Mouse (Mus musculus): ENCODE data around the gene Gm44805.
"Not testable (repeated sequence)": the region's sequence is repeated elsewhere in the genome, so short reads cannot be mapped to it uniquely, and the experiment has no call there.

Gene Gm44805

DNA sequence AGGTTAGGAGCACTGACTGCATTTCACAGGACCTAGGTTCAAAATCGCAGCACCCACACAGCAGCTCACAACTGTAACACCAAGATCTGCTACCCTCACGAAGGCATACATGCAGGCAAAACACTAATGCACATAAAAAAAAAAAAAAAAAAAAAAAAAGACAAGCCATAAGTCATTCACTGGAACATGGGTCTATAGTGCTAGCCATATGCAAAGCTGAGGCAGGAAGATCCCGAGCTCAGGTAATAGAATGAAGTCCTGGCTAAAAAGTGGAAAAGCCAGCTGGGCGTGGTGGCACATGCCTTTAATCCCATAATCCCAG, 18.6 kb upstream of the Gm44805 start:
- in situ Hi-C loops (cut with MboI, MseI), result no loop called here

DNA sequence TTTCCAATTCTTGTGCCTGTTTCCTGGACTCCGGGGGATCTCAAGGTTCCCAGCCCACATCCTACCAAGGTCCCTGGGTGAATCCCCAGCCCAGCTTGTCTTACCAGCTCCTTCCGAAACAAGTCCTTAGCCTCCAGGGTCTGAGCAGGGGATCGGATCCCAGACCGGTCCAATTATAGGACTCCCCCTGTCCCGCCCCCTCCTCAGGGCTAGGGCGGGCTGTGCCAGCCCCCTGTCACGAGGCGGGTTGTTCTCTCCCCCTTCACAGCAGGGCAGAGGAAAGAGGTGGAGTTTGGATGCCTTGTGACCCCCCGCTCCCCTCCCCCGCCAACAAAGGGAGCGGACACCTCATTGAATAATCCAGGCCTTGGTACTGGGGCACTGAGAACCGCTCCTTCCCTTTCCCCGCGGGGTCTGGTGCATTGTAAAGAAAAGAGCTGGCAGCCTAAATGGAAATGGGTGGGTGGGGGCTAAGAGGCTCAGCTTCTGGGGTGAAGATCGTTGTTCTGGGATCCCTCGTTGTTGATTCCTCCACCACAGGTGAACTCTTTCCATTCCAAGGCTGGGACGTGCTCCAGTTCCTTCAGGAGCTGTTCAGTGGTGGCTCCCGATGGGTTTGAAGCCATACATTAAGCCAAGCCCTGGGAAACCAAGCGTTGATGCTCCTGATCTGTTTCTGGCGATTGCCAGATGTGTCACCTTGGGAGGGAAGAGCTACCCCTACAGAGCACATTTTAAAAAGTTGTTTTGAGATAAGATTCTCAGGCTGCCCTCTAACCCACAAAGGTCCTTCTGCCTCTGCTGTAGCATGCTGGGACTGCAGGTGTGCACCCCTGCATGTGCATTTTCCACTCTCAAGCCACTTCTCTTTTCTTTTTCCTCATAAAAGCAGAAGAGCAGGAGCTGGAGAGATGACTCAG, 17.9 kb upstream of the Gm44805 start, which contains the start of gene Apoe:
Gene Apoe, minus strand, starts transcription at position 282 of the 920 bp plus-strand sequence.
- in situ Hi-C loops (cut with MboI, MseI), result no loop called here

DNA sequence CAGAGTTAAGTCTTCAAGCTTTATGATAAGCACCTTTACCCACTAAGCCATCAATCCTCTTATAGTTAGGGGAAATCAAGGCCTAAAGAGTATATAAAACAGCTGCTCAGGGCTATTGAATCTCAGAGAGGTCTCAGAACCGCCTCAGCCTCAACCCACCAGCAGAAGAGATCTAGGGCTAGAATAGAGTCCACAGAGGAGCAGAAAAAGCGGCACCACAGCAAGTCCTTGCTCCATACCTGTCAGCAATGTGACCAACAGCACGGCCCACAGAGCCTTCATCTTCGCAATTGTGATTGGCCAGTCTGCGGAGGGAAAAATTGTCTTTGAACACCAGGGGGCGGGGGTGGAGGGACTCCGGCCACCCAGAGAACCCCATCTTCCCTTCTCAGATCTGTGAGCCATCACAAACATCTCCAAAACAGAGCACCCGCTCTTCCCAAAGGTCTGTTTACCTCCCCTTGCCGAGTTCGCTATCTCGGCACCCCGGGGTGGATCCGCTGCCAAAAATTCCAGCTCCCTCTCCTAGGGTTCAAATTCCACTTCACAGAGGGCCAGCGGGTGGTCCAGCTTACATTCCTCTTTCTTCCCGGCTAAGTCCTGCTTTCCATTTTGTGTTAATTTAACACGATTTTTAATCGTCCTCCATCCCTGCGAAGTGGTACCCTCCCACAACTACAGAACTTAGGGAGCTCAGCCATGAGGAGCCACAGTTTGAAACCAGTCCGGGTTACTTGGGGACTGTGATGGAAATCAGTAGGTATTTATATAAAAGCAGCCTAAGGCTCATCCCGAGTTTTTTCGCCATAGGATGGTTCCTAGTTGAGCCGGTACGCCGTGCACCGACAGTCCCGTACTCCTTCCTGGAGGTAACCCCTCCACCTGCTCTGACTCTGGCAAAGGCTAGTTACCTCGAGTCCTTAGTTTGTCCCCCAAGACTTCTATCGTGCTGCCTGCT, 17.0 kb upstream of the Gm44805 start:
- in situ Hi-C loops (cut with MboI, MseI), result no loop called here

DNA sequence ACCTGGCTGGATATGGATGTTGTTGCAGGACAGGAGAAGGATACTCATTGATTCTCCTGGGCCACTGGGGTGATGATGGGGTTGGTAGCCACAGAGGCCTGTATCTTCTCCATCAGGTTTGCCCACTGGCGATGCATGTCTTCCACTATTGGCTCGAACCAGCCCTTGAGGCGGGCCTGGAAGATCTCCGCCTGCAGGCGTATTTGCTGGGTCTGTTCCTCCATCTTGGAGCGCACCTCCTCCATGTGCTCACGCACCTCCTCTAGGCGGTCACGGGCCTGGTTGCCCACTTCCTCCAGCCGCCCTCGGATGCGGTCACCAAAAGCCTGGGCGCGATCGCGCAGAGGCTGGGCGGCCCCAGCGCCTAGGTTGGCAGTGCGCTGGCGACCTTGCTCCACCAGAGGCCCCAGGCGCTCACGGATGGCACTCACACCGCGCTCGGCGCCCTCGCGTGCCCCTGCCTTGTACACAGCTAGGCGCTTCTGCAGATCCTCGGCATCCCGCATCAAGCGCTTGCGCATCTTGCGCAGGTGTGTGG, 15.2 kb upstream of the Gm44805 start:
- in situ Hi-C loops (cut with MboI, MseI), result no loop called here

DNA sequence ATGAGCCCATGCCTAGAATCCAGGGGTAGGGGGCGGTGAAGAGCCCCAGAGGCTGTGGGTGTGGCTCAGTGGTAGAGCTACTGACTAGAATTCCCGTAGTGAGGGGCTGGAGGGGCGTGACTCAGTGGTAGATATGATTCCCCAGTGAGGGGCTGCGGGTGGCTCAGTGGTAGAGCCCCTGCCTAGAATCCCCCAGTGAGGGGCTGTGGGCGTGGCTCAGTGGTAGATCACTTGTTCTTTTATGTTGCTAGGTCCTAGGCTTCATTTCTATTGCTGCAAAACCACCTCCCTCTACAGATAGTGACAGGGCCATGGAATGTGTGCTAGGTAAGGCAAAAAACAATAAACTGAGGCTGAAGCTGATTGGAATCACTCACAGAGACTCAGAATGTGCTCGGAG, 14.7 kb upstream of the Gm44805 start:
- in situ Hi-C loops (cut with MboI, MseI), result no loop called here

DNA sequence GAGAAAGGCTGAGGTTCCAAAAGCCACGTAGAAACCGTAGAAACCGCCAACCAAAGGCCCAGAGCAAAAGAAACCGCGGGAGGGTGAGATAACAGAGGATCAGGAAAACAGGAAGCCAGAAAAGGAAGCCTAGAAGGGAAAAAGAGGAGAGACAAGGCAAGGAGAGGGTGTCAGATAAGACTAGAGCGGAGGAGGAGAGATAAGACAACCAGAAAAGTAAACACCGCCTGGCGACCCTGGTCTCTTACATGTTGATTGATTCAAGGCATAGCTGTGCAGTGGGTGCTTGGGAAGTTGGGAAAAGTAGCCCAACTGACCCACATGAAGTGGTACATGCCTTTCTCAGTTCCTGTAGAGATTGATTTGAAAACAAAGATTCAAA, 14.0 kb upstream of the Gm44805 start:
- in situ Hi-C loops (cut with MboI, MseI), result no loop called here

DNA sequence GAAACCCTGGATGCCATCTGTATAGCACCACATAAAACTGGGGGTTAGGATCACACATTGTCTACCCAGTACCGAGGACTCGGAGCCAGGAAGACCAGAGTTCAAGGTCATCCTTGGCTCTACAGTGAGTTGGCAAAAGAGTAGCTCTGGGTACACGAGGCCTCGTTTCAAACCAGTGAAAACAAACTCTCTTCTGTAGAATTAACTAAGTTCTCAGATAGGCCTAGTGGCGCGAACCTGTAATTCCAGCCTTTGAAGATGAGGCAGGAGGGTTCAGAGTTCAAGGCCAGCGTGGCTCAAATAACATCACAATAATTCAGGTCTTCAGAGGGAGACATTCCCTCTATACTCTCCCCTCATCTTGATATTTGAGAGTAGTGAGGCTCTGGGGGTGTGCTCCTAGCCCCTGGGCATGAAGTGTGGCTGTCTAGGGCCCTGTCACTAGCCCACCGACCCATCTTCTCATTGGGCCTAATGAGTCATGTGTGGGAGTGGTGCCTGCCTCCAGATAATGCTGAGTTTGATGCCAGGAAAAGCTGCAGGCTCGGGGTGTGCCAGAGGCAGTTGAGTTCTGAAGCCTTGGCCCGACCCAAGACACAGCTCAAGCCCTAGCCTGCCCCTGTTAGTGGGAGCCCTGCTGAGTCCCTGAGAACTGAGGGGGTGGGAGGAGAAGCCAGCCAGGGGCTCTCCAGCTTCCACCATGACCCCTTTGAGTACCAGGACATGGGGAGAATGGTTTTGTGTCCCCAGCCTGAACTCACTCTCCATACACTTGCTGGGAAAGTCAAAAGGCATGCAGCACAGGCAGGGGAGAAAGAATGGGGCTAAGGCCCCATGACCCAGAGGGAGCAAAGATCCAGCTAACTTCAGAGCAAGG, 13.4 kb upstream of the Gm44805 start:
- in situ Hi-C loops (cut with MboI, MseI), result no loop called here

DNA sequence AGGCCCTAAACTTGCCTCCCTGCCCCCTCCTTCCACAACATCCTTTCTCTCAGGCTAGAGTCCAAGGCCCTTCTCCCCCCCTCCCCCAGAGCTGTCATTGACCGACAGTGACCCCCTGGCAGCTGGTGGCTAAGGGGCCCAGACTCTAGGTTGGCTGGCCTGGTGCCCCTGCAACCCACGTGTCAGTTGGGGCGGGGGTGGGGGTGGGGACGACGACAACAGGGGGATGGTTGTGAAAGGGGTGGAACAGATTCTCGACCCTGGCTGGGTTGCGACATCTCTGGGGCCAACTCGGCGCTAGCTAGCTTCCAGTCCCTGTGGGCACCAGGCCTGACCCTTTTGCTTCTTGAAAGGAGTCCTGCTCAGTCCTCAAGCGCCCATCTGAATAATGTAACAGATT, 12.2 kb upstream of the Gm44805 start:
- in situ Hi-C loops (cut with MboI, MseI), result no loop called here

DNA sequence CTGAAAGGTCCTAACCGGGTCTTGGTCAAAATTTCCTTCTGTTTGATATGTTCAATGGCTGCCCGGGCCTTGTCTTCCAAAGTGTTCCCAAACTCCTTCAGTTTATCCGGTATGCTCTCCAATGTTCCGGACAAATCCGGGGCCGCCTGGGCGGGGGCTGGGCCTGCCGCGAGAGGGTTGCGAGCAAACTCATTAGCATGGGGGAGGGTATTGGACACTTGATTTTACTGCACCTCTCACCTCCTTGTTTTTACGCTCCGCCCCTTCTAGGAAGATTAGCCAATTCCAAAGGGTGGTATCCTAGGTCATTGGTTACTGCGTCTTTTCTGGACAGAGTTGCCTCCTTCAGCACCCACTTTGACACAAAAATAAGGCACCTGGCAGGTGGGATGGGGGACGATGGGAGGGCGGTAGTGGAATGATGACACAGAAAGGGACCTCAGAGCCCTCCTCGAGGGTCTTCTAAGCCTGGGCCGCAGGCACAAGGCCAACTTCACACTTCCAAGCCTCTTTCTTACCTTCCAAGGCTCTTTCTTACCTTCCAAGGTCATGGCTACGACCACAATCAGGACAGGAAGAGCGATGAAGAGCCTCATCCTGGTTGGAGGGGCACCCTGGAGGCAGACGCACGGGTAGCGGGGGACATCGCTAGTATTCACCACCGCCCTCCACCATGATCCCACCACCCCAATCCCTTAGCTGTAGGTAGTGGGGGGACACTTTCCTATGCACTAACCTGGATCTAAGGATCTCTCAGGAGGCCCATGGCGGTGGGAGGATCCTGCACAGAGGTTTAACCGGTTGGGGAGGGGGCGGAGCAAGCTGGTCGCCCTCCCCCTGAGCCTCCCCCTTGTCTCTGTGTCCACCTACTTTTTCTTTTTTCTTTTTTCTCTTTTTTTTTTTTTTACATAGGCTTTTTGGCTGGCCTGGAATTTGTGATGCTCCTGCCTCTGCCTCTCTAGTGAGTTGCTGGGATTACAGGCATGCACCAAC, 10.9 kb upstream of the Gm44805 start, which contains the start of gene Apoc1:
Gene Apoc1, minus strand, starts transcription at position 788 of the 993 bp plus-strand sequence.
- in situ Hi-C loops (cut with MboI, MseI), result no loop called here

DNA sequence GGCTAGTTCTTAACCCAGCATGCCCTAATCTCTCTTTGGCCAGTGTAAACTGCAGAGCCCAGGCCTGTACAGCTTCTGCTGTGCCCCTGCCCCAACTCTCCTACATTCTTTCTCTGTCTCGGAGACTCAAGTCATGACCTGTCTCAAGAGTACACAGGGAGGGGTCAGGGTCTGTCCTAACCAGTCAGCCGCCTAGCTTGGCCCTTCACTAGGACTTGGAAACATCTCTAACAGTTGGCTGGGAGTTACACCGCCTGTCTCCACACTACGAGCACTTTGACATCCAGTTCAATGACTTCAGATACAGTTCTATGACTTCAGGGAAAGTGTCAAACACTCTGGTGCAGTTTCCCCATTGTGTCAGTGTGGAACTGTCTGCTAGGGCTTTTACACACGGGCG, 10.2 kb upstream of the Gm44805 start:
- in situ Hi-C loops (cut with MboI, MseI), result no loop called here

DNA sequence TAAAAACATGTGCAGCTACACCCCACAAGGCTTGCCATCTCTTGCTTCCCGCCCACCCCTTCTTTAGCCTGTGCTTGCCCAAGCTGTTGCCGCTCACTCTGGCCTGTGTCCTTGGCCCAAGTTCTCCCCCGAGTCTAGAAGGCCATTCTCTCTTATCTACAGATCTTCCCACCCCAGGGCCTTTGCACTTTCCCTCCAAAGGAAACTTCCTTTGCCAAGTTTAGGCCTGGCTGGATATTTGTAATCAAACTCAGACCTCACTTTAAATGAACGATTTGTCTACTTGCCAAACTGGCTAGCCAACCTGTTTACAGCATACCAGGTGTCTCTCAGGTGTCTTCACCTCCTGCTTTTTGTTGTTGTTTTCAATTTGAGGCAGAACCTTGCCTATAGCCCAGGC, 9.6 kb upstream of the Gm44805 start:
- in situ Hi-C loops (cut with MboI, MseI), result no loop called here

DNA sequence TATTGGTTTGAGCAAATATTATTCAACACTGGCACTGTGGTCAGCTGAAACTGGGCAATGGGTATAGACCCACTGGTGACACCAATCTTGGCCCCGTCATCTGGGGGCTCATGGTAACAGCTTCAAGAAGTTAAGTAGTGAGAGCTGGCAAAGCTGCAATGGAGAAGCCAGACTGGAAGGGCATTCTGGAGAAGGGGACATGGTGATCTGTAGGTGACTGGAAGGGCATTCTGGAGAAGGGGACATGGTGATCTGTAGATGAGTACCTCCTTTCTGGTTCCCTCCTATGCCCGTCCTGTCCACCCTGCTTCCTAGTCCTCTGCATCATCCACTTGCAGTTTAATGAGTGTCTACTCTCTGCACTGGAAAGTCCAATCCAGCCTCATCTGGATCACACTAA, 7.4 kb upstream of the Gm44805 start:
- in situ Hi-C loops (cut with MboI, MseI), result no loop called here

DNA sequence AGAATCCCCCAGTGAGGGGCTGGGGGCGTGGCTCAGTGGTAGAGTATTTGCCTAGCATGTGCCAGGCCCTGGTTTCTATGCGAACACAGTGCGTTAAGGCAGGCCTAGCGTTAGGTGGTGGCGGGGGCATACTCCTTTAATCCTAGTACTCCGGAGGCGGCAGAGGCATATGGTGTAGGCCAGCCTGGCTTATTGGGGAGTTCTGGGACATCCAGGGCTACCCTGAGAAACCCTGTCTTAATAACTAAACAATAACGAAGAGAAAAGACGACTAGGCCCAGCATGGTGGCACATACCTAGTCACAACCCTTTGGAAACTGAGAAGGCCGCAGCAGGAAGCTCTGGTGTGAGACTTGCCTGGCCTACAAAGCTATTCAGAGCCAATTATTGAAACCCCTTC, 6.9 kb upstream of the Gm44805 start:
- in situ Hi-C loops (cut with MboI, MseI), result no loop called here

DNA sequence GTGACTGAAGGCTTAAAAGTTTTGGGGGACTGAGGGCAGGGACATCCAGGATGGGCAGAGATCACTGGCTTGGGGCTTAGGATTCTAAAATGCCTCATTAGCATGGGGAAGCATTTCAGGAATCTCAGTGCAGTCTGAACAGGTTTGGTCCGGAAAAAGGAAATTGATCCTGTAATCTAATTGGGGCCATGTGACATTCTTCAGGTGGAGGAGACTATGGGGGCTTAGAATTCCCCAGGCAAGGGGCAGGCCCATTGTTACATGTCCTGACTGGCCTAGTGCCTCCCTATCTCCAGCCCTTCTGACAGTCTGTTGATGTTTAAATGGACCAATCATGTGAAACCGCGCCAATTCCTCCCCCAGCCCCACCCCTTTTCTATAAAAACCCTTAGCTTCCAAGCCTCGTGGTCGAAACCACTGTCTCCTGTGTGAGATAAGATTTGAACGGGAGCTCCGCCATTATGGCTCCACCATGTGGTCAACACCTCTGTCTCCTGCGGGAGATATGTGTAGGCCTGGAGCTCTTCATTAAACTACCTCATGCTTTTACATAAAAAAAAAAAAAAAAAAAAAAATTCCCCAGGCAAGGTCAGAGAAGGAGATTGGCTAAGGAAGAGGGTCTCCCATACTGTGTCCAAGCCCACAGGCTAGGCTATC, 5.8 kb upstream of the Gm44805 start:
- in situ Hi-C loops (cut with MboI, MseI), result not testable (repeated sequence)

DNA sequence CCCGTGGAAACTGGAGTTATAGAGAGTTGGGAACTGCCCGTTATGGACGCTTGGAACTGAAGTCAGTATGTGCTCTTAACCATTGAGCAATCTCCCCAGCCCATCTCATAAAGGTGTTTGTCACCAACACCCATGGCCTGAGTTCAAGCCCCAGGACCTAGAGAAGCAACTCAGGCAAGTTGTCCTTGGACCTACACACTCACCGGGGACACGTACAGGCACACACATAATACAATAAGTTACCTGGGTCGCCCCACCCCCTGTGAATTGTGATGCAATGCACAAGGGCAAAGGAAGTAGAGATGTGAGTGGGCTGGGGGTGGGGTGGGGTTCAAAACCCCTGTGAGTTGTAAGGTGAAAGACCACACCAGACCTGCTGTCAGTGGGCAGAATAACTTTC, 5.3 kb upstream of the Gm44805 start:
- in situ Hi-C loops (cut with MboI, MseI), result no loop called here

DNA sequence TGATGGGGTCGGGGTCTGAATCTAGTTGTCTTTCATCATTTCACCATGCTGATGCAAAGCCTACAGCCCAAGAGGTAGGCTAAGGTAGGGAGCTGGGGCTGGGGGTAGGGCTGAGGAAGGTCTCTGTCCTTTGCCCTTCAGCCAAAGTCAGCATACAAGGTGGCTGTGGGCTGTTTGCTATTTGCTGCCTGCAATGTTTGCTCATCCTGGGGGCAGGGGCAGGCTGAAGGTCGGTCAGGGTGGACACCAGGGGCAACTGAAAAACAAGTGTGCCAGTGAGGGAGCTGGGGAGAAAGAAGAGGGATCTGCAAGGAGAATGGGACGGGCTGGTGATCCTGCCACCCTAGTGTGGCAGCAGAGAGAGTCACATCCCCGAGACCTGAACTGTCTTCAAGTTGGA, 4.2 kb upstream of the Gm44805 start:
- in situ Hi-C loops (cut with MboI, MseI), result no loop called here

DNA sequence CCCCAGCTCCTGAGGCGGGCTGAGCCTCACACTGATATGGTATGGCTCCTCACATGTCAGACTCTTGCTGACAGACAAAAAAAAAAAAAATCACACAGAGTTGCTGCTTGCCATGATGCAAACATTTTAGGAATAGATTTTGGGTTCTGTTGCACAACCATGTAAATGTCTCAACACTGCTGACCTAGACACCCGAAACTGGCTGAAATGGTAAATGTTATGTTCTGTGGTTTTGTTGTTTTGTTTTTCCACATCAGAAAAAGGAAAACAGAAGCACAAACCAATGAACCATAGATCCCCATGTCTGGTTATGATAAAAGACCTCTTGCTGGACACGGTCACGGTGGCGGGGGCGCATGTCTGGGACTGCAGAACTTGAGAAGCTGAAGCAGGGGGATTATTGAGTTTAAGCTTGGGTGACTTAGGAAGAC, 2.6 kb upstream of the Gm44805 start:
- in situ Hi-C loops (cut with MboI, MseI), result no loop called here

DNA sequence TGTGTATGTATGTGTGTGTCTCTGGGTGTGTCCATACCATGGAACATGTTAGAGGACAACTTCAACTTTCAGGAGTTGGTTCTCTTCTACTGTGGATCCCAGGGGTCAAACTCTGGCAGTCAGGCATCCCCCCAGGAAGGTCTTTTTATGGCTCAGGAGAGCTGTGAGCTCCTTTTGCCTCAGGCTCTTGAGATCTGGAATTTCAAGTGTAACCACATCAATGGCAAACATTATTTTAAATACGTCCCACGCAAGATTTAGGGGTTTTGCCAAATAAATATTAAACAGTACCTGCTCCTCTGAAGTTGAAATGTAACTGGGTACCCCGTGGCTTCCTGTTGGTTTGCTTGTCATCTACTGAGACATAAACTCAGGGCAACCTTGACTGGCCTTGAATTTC, 1.8 kb upstream of the Gm44805 start:
- in situ Hi-C loops (cut with MboI, MseI), result no loop called here

DNA sequence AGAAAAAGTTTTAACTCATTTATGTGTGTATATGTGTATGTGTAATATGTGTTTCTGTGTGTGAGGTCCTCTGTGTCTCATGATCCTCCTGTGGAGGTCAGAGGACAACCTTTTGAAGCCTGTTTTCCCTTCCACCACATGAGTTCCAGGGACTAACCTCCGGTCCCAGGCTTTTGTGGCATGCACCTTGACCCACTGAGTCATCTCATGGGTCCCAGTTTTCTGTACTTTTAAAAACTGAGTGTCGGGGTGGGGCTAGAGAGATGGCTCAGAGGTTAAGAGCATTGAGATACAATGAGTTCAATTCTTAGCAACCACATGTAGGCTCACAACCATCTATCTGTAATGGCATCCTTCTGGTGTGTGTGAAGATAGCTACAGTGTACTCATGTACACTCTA, 521 bp downstream of the Gm44805 start:
- in situ Hi-C loops (cut with MboI, MseI), result no loop called here

DNA sequence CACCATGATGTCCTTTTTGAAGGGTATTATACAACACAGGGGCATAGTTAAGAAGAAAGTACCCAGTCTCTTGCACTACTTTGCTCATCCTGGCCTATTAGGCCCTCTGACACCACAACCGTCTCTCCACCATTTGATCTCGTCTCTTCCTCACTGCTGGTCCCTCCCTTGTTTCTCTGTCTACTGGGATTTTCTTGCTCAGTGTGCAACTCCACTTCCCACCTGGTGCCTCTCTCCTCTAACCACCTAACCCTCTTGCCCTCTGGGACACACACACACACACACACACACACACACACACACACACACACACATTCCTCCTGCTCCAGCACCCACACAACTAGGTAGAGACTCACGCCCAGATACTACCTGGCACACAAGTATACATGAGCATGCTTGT, 2.3 kb downstream of the Gm44805 start:
- in situ Hi-C loops (cut with MboI, MseI), result no loop called here

Data from T-helper 2 cell (primary cell).